Mouse (Mus musculus) retina, embryonic 14.5 days (tissue): ENCODE results near the gene Vmn2r121.

ENCODE experiments used
- DNase-seq: peaks from one replicate; pipeline ENCODE4 v3.0.0-alpha.2; 2015; ENCODE audit warnings: low spot score

Vmn2r121 gene

DNA sequence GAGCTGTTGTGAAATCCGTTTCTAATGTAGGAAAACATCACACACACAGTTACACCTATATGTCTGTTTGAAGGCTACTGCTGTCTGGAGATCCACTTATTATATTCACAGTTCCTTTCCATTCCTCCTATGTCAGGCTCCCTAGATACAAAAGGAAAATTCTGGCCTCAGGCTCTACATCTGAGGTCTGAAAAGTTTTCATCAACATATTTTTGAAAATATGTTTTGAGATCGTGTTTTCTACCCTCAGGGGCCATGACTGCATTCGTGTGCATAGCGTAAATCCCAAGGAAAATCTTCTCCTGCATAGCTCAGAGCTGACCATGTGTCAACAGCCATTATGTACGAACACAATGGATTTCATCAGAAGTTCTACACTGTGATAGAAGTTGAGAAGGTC, at the start of gene Vmn2r121:
Gene Vmn2r121, minus strand, starts transcription at position 101 of the 400 bp plus-strand sequence.
- no peak for DNase-seq
